Mouse (Mus musculus) lung, postnatal 25 days (tissue): ENCODE measurements around the gene Foxn3.
A peak's percentile ranks its signal among the peaks of the same experiment; 100 is the strongest.

Experiments
- DNase-seq: peaks from one replicate; pipeline ENCODE4 v3.0.0; 2022; ENCODE audit warnings: low spot score

The Foxn3 gene

DNA sequence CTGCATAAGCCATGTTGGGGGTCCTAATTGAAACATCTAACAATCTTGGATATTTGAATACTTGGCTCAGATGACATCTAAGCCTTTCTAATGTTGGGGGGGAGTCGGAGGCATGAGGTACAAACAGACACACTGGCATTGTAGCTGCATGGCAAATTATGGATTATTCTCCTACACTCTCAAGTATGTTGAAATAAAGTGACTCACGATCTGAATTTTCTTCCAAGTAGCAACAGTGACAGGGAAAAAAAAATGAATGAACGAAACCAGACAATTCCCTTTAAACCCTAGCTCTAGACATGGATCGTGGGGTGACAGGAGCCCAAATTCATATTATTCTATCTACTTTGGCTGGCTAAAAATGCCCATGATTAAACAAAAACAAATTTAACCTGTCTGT, 178.3 kb downstream of the Foxn3 start:
- no peak for DNase-seq

DNA sequence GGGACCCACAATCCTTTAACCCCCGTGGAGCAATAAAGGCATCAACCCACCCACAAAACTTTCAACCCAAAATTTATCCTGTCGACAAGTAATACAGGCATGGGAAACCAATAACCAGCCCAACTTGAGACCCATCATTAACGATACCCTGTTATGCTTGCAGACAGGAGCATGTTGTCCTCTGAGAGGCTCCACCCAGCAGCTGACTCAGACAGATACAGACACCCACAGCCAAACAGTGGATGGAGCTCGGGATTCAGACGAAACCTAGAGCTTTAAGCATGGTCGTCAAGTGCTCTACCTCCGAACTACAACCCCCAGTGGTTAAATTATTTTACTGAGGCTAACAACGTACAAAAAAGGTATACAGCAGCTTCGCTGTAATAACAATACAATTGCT, 182.1 kb downstream of the Foxn3 start:
- no peak for DNase-seq

DNA sequence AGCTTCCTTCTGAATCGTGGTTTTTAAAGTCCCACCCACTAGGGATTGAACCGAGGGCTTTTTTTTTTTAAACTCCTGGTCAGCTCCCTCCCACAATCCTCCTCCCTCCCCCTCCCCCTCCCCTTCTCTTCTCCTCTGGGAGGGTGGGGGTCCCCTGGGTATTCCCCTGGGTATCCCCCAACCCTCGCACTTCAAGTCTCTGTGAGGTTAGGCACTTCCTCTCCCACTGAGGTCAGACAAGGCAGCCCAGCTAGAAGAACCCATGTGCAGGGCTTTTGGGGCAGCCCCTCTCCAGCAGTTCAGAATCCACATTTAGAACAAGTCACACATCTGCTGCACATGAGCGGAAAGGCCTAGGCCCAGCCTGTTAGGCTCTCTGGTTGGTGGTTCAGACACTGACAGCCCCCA, 182.5 kb downstream of the Foxn3 start:
- DNase-seq: no peak

- no peak for DNase-seq
Observed at GRCm38 (mm10) chr12:99380124-99380523, 183.3 kb downstream of the Foxn3 start.

- no peak for DNase-seq
Observed at GRCm38 (mm10) chr12:99378284-99378683, 185.1 kb downstream of the Foxn3 start.

DNA sequence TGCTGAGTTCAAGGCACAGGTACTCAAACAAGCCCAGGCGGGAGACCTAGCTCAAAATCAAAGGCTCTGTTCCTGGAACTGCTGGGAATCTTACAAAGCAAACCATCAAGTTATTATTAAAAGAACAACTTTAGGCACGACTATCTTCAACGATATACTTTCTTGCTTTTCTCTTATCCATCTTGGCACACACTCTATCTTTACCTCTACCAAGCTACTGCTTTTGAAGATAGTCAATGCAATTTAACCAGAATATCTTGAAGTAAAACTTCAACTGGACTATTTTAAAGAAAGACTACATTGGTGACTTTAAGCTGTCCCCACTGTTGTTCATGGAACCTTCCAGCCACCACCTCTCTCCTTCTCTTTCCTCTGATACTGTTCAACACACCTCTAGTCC, 185.7 kb downstream of the Foxn3 start:
- DNase-seq: no peak

- no peak for DNase-seq
Observed at GRCm38 (mm10) chr12:99377069-99377468, 186.3 kb downstream of the Foxn3 start.

GRCm38 (mm10) chr12:99375878-99376454, 187.4 kb downstream of the Foxn3 start:
- no peak for DNase-seq

- DNase-seq: no peak
Observed at GRCm38 (mm10) chr12:99375426-99375825, 188.0 kb downstream of the Foxn3 start.

DNA sequence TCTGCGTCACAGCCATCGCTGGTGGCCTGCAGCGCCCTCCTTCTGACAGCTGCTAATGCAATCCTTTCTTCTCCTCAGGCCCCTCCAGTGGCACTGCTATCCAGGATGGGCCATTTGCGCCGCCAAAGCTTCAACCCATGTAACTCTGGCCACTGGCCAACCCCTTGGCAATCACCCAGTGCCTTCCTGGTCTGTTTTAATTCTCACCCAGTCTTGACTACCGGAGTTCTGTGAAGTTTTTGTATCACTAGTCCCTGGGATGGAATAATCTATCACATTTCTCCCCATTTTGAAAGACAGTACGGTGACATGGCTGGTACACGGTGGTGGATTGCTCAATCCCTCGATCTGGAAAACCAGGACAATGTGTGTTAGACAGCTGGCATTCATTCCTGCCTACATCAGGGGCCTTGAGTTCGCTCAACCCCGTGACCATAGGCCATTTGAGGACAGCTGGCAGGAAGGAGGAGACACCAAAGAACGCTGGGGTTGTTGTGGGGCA, 189.2 kb downstream of the Foxn3 start:
- no peak for DNase-seq

- no peak for DNase-seq
Observed at GRCm38 (mm10) chr12:99373584-99373983, 189.8 kb downstream of the Foxn3 start.

GRCm38 (mm10) chr12:99371500-99371899, 191.9 kb downstream of the Foxn3 start:
- no peak for DNase-seq

DNA sequence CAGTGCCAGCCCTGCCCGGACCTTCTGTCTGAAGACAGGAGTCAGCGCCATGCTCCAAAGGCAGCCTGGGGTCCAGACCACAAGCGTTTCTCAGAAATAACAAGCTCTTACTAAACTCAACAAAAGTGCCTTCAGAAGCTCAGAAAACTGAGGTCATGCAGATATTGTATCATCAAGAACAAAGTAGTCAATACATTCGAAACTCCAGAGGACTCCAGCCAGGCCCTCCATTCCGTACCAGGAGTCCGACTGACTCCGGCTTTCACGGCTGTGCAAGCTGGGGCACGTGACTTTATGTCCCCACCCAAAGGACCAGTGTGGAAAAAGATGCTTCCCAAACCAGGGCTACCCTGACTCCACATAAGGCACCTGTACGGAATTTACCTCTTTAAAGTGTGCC, 195.1 kb downstream of the Foxn3 start:
- no peak for DNase-seq

- DNase-seq: no peak
Observed at GRCm38 (mm10) chr12:99365999-99366398, 197.4 kb downstream of the Foxn3 start.

DNA sequence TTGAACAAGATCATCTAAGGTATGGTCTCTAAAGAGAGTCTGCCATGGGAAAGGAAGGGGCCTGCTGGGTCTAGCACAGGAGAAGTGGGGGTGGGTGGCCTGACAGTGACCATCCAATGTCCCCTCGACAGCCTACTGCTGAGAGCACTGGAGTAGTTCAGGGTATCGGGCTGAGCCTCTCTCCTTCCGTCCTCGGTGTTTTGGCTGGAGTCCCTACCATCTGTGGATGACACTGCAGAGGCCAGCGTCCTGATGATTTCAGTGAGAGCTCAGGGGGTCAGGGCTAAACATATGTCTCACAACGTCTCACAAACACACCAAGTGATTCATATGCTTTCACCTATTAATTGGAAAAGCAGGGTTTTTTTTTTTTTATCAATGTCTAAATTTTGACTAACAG, 199.2 kb downstream of the Foxn3 start:
- no peak for DNase-seq

DNA sequence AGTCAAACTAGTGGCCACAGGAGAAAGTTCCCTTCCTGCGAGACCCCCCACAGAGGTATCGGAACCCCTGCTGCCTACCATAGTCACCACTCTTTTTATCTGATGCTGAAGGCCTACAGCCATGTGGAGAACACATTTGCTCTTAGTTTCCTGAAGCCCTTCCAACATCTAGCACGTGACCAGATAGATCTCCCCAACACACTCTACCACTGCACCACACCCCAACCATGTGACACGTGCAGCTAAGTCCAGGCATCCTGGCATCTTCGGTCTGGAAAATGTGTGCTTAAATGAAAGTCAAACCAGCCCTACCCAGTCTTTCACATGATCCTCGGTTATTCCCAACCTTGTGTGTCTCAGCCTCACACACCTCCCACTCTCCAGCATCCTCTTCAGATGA, 200.4 kb downstream of the Foxn3 start:
- DNase-seq: no peak

GRCm38 (mm10) chr12:99361752-99362132, 201.6 kb downstream of the Foxn3 start:
- no peak for DNase-seq

DNA sequence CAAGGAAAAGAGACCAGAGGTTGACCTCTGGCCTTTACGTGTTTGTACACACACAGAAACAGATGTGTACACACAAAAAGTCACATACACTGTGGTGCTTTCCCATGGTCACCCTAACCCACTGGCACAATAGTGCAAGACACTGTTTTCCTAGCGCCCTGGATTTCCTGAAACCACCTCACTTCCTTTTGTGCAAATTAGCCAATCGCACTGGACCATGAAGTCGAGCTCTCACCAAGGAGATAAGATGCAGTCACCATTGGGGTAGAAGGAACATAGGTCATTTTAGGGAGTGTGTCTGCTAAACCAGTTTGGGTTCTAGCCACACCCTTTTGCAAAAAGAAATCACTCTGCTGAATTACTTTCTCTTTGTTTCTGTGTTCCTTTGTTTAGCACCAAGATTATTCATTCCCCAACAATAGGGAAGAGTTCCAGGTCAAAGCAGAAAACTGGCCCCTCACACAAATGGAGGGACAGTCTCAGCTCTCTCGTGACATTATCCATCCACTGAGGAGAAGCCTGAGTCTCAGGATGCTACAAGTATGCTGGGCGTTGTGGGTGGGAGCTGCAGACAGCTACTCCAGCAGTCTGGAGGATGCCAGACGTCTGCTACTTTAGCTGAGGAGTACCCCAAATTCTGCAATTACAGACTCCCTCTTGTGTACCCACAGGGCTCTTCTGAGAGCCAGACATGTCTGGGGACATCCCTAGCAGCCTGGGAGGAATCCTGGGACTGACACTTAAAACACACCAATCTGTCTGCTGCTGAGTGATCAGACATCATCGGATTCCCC, 202.2 kb downstream of the Foxn3 start:
- DNase-seq: no peak

GRCm38 (mm10) chr12:99358698-99359097, 204.7 kb downstream of the Foxn3 start:
- DNase-seq: no peak

DNA sequence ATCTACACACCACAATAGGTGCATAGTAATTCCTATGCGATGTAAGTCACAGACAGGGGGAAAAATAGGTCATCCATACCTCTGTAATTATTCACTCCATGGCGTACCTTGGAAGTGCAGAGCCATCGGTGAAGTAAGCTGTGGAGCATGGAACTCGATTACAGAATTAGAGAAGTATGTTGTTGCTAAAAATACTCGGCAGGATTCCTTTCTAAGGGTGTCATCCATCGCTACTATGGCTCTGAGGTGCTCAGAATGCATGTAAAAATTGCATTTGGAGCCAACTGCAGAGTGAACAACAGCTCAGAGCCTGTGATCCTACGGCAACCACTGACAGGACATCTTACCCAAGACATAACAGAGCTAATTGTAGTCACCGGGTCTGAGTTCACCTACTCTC, 206.7 kb downstream of the Foxn3 start:
- no peak for DNase-seq

DNA sequence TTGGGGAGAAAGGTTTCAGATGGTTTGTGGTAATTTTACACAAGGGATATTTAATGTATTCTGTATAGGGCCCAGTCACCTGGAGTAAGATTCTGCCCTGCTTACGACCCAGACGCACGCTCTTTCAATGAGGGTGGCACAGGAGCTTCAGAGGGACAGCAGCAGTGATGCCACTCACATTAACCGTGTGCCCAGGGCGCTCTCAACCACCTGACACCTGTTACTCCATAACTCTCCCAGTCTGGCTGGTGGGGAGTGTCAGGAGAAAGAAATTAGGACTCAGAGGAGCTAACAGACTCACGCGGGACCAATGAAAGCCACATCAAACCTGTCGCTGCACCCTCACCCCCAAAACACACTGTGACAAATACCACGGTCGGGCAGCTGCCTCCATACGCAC, 209.7 kb downstream of the Foxn3 start:
- no peak for DNase-seq

- DNase-seq: no peak
Observed at GRCm38 (mm10) chr12:99352583-99352982, 210.8 kb downstream of the Foxn3 start.

DNA sequence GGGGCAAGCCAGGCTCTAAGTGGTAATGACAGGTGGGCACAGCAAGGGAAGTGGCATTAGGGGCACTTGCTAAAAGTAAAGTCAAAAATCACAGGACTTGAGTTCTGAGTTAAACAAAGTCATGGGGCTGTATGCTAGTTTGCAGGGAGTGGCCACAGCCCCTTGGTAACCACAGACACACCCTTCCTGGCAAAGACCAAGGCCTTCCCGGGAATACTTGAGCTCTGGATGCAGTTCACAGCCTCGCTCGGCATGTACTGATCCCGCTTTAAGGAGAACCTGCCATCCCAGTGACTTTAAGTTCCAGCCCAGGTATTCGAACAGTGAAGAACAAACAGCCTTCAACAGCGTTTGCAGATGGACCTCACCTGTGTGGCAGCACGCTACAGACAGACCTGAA, 211.2 kb downstream of the Foxn3 start:
- DNase-seq: peak; percentile 83

DNA sequence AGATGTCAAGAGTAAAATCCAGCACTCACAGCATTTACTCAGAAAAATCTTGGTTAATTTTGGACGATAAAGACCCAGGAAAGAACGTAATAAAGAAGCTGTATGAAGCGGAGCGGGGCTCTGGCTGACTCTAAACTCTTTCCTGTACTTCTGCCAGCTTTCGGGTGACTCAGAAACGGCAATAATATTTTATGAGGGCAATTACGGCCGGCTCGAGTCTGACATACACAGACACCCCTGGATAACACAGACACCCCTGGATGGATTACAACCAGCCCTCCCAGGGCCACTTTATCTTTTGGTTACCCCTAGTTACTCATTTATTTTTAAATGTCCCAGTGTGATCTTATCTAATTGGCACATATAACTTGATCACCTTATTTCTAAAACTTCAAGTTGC, 211.7 kb downstream of the Foxn3 start:
- DNase-seq: no peak
